In genomic region chr10:42678755-42679364, GRCm38 (mm10) we compare ENCODE assay signal across 8 mouse cellular contexts.
DNase-seq lines count a peak whose midpoint lies in the region; ATAC-seq lines count a peak whose summit lies in the region.

No protein-coding gene starts in this region.

- peaks cover 3% of the 10 kb centered on the region; the same call in 1 of the 2 replicates for H3K36me3 ChIP-seq in hindbrain, embryonic 14.5 days (replicated peaks; ENCODE audit: control insufficient read depth, insufficient read depth)

- H3K4me3 ChIP-seq in hindbrain, embryonic 14.5 days (replicated peaks; ENCODE audit: low read length) = peak overlapping the region; percentile 89

- H3K27ac ChIP-seq in hindbrain, embryonic 14.5 days = peak overlapping the region; percentile 75

- no peaks in the 10 kb centered on the region for H3K27me3 ChIP-seq in hindbrain, embryonic 14.5 days (ENCODE audit: control insufficient read depth, insufficient read depth, low read length)

- H3K4me1 ChIP-seq in hindbrain, embryonic 14.5 days (replicated peaks; ENCODE audit: control insufficient read depth, insufficient read depth, low read length) = peaks cover 5% of the 10 kb centered on the region; the same call in 1 of the 2 replicates

- H3K9ac ChIP-seq in hindbrain, embryonic 14.5 days = peak overlapping the region; percentile 80

- under 1% methylated on average over 54 of the region's 56 CpGs for WGBS in hindbrain, embryonic 14.5 days

- ATAC-seq in hindbrain, embryonic 14.5 days (ENCODE audit: low FRiP score) = peak; percentile 98

- peak; percentile 96 for DNase-seq in NIH3T3 (ENCODE audit: low read depth)
- DNase-seq in cerebellum, postnatal 10 days = peak; percentile 96 to 97
- peak; percentile 80 to 89 for DNase-seq in frontal cortex, postnatal 14 days (ENCODE audit: low spot score in 2 of 2)
- peak; percentile 91 for DNase-seq in hindbrain, embryonic 14.5 days (ENCODE audit: low spot score)
- DNase-seq in layer of hippocampus, postnatal 36 days = peak; percentile 87 to 90
- peak; percentile 95 for DNase-seq in lung, postnatal 36 days
- DNase-seq in retina, postnatal 1 day = peak; percentile 95
- peak; percentile 86 to 88 for DNase-seq in urinary bladder, adult 18-20 months (ENCODE audit: low spot score in 2 of 2)

- no peaks in the 10 kb centered on the region for H3K9me3 ChIP-seq in hindbrain, embryonic 14.5 days (ENCODE audit: control insufficient read depth, low read length)

- peak overlapping the region; percentile 53 for H3K4me2 ChIP-seq in hindbrain, embryonic 14.5 days (replicated peaks)

Comparison
In these comparisons a context has a peak if more than half of its experiments do, and no peak if none do; other contexts are left out.
1. Peak in every context shown above with its lines: DNase-seq, ATAC-seq, H3K4me3 ChIP-seq and H3K27ac ChIP-seq.